Mouse (Mus musculus) bone marrow, adult 2 months (tissue): ENCODE results near the gene Cd36. TPM values are rescaled to one million over a fixed set of nuclear protein-coding genes. Genes with fewer than 3 reads are reported as not detected.
"Not testable (repeated sequence)": the region's sequence is repeated elsewhere in the genome, so short reads cannot be mapped to it uniquely, and the experiment has no call there.

ENCODE experiments used
- H3K27ac ChIP-seq: fragments of 200-500 bp; 2 replicates; pipeline ENCODE4 v1.5.1; 2012; ENCODE audit warnings: low read depth, mild to moderate bottlenecking, control low read depth, inconsistent platforms, low read length; ENCODE audit not compliant: control insufficient read depth, poor library complexity, insufficient read depth
- H3K4me1 ChIP-seq: fragments of 200-500 bp; 2 replicates; pipeline ENCODE4 v1.6.1; 2011; ENCODE audit warnings: low read length; ENCODE audit not compliant: control insufficient read depth, insufficient read depth
- H3K4me3 ChIP-seq: fragments of 200-500 bp; replicated peaks from 2 replicates; pipeline ENCODE3; 2011; ENCODE audit warnings: mild to moderate bottlenecking, low read depth, low read length, control low read depth; ENCODE audit not compliant: control insufficient read depth
- CTCF ChIP-seq: fragments of 200-500 bp; IDR thresholded peaks from 2 replicates; pipeline ENCODE4 v1.5.1; 2011; ENCODE audit warnings: low read length, control low read depth; ENCODE audit not compliant: control insufficient read depth, insufficient read depth
- POLR2A ChIP-seq: fragments of 200-500 bp; IDR thresholded peaks from 2 replicates; pipeline ENCODE4 v1.6.1; 2011; ENCODE audit warnings: low read depth, mild to moderate bottlenecking, control low read depth, low read length, borderline replicate concordance; ENCODE audit not compliant: control insufficient read depth
- WGBS: fragments of 180-500 bp; shearing (Covaris S2); methylation state at CpG from one replicate; pipeline ENCODE4 v1.1.7; 2018; 5-methylcytosine and 5-hydroxymethylcytosine counted together
- polyA plus RNA-seq: library from polyadenylated mRNA; stranded (reverse); fragments of >200 nt; gene quantifications from 2 replicates; pipeline ENCODE4 v1.2.4, GENCODE M21; 2011; ENCODE audit warnings: low replicate concordance; ENCODE audit not compliant: missing spikeins, insufficient read depth, insufficient read length

Cd36 gene
- polyA plus RNA-seq, result 20.1 and 36.7 TPM in 2 replicates

- no peak for TF ChIP-seq POLR2A
- no peak for TF ChIP-seq CTCF
- Histone ChIP-seq H3K4me3 (no peak within 1 kb of the TSS), H3K4me1 (no peaks in the 10 kb centered on the region), H3K27ac (no peak within 1 kb of the TSS)
- WGBS, result 68% methylated on average over 5 of the region's 5 CpGs
These were observed at the start of gene Cd36 for GRCm38 (mm10) chr5:17888598-17888997. Gene Cd36, minus strand, starts transcription at chr5:17888801.

- no peak for TF ChIP-seq POLR2A
- TF ChIP-seq CTCF, result no peak
- Histone ChIP-seq H3K4me3 (no peak overlapping the region), H3K4me1 (no peaks in the 10 kb centered on the region; the same call in 1 of the 2 replicates), H3K27ac (no peak overlapping the region)
- WGBS, result 91% methylated on average over 1 of the region's 1 CpGs
These were observed 45.9 kb upstream of the Cd36 start for GRCm38 (mm10) chr5:17934501-17934900.

DNA sequence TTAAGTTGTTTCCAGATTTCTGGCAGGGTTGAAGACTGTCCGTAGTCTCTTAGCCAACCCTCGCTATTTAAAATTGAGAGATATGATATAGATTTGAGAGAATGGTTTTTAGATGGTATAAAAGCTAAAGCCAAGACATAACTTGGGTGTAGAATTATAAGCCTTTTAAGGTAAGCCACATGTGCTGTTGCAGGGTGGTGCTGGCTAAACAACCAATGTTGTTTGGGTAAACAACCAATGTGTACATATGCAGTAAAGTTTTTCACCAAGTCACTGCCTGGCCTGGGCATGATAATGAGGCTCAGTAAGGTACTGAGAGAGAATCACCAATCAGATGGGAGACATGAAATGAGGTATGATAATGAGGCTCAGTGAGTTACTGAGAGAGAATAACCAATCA, 43.0 kb upstream of the Cd36 start:
- not testable (repeated sequence) for H3K4me3 ChIP-seq, H3K27ac ChIP-seq, H3K4me1 ChIP-seq
- 93% methylated on average over 2 of the region's 2 CpGs for WGBS

- no peak overlapping the region for H3K4me3 ChIP-seq
- no peaks in the 10 kb centered on the region for H3K4me1 ChIP-seq
- TF ChIP-seq POLR2A (no peak), CTCF (no peak)
- 72% methylated on average over 7 of the region's 7 CpGs for WGBS
- H3K27ac ChIP-seq, result no peak overlapping the region
These were observed 40.5 kb upstream of the Cd36 start for GRCm38 (mm10) chr5:17929006-17929567.

DNA sequence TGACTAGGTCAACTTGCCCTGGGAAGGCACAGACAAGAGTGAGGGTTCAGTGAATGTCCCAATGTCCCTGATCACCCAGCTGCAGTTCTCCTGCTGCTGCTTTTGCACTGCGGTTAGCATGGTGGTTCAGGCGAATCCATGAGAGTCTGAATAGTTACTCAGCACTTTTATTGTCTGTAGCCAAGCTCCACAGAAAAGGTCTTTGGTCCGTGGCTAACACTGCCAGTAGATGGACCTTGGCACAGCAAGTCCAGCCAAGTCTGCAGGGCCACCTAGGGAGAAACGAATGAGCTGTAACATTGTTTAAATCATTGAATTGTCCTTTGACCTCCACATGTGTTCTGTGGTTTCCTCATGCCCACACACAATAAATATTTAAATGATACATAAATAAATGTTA, 39.9 kb upstream of the Cd36 start:
- H3K4me3 ChIP-seq, result no peak overlapping the region
- no peaks in the 10 kb centered on the region for H3K4me1 ChIP-seq
- TF ChIP-seq CTCF, result no peak
- no peak for TF ChIP-seq POLR2A
- WGBS, result 56% methylated on average over 4 of the region's 4 CpGs
- H3K27ac ChIP-seq, result no peak overlapping the region

DNA sequence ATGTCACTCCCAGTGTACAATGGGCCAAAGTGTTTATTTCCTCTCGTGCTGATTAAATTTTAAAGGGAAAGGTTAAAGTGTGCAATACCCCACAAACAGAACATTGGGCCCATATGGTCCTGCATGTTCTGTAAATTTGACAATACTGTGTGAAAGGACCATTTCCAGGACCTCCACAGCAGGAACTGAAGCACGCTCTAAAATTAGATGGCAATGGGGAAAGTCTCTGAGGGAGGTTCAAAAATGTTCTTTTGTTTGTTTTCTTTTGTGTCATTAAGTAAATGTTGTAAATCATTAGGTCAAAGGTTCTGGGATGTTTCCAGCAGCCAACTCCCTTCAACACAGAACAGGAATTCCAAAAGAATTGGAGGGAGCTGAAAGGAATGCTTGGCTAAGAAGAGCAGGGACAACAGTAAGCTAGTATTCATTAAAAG, 35.5 kb upstream of the Cd36 start:
- 69% methylated on average over 2 of the region's 2 CpGs for WGBS

GRCm38 (mm10) chr5:17923648-17924047, 35.0 kb upstream of the Cd36 start:
- TF ChIP-seq POLR2A, result no peak
- no peak for TF ChIP-seq CTCF
- no peak overlapping the region for H3K27ac ChIP-seq
- WGBS, result 84% methylated on average over 3 of the region's 3 CpGs
- no peaks in the 10 kb centered on the region for H3K4me1 ChIP-seq
- H3K4me3 ChIP-seq, result no peak overlapping the region

More for the DNA sequence above, 35.5 kb upstream of the Cd36 start:
- Histone ChIP-seq H3K4me3 (no peak overlapping the region), H3K27ac (no peak overlapping the region), H3K4me1 (no peaks in the 10 kb centered on the region)
- TF ChIP-seq POLR2A, result no peak
- TF ChIP-seq CTCF, result no peak

DNA sequence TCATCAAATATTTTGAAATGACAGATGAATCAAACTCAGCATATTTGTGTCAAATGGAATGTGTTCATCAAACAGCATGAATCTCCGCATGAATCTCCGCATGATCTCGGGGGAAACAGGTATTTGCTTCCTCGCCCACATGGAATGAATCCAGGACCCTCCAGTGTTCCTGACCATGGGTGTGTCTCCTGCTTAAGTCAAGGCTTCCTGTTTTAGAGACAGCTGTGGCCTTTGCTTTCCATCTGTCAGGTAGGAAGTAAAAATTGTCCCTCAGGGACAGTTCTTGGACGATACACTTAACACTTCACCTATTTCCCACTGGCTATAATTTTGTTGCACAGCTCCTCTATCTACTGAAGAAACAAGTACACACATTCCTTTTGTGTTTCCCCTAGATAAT, 30.4 kb upstream of the Cd36 start:
- TF ChIP-seq CTCF, result no peak
- no peak for TF ChIP-seq POLR2A
- WGBS, result 77% methylated on average over 5 of the region's 5 CpGs

DNA sequence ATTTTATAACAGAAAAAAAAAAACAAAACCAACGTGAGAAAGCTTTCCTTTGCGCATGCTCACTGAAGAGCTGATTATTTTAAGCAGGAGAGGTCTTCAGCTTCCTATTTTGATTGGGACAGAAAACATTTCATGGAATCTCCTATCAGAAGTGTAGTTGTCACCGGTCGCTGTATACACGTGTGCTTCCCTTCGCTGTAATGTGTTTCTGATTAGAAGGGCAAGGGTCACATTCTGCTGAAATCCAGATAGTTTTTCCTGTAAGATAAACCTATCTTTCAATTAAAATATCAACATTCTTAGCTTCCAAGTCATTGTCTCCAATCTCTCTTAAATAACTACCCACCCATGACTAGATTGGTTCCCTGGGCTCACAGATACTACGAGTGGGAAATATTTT, 16.2 kb upstream of the Cd36 start:
- H3K4me1 ChIP-seq, result no peaks in the 10 kb centered on the region
- 77% methylated on average over 7 of the region's 7 CpGs for WGBS
- no peak overlapping the region for H3K27ac ChIP-seq
- no peak for TF ChIP-seq CTCF
- no peak for TF ChIP-seq POLR2A
- H3K4me3 ChIP-seq, result no peak overlapping the region

More for the DNA sequence above, 30.4 kb upstream of the Cd36 start:
- no peak overlapping the region for H3K27ac ChIP-seq
- H3K4me1 ChIP-seq, result no peaks in the 10 kb centered on the region
- no peak overlapping the region for H3K4me3 ChIP-seq

- Histone ChIP-seq H3K4me1 (no peaks in the 10 kb centered on the region), H3K4me3 (no peak overlapping the region), H3K27ac (no peak overlapping the region)
- 22% methylated on average over 3 of the region's 3 CpGs for WGBS
- TF ChIP-seq CTCF (no peak), POLR2A (no peak)
These were observed 10.3 kb upstream of the Cd36 start for GRCm38 (mm10) chr5:17898948-17899347.

DNA sequence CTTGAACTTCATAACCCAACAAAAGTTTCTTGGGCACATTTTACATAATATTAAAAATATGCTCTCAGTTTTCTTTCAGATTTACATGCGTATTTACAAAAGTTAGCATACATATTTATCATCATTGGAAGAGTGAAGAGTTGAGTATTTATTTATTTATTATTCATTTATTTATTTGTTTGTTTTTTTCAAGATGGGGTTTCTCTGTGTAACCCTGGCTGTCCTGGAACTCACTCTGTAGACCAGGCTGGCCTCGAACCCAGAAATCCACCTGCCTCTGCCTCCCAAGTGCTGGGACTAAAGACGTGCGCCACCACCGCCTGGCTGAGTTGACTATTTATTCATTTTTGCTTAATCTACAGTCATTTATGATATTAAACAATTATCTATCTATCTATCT, 9.0 kb upstream of the Cd36 start:
- 88% methylated on average over 5 of the region's 5 CpGs for WGBS
- not testable (repeated sequence) for H3K27ac ChIP-seq, H3K4me1 ChIP-seq, H3K4me3 ChIP-seq
